11 mouse cellular contexts compared by ENCODE assay signal in genomic region chr14:56402311-56403071, GRCm38 (mm10). TPM values are rescaled to one million over a fixed set of nuclear protein-coding genes. Genes with fewer than 3 reads are reported as not detected.
DNase-seq lines count a peak whose midpoint lies in the region; ATAC-seq and TF ChIP-seq lines count a peak whose summit lies in the region.
"Had no signal": no experiment of that assay in that cellular context is flagged by ENCODE, and none has a peak within 500 bp of the region (broad histone marks: within the 10 kb centered on the region; RNA-seq: fewer than 3 reads in every experiment).

Gene Rnf17, plus strand, starts transcription at chr14:56402581.

- no peak within 1 kb of the TSS for H3K4me3 ChIP-seq in kidney, embryonic 15.5 days (replicated peaks)
- peak within 1 kb of the TSS; percentile 11; the same call in 1 of the 2 replicates for H3K4me3 ChIP-seq in limb, embryonic 13.5 days
- H3K4me3 ChIP-seq in olfactory bulb, adult 2 months (ENCODE audit: insufficient read depth, low read depth, low read length) = peak within 1 kb of the TSS; percentile 34
- H3K4me3 ChIP-seq: forebrain, embryonic 15.5 days; left cerebral cortex, adult 2 months had no signal

- H3K4me2 ChIP-seq in kidney, embryonic 15.5 days = peak within 1 kb of the TSS; percentile 39; the same call in 1 of the 2 replicates
- peak within 1 kb of the TSS; percentile 27; the same call in 1 of the 2 replicates for H3K4me2 ChIP-seq in limb, embryonic 13.5 days (replicated peaks)
- H3K4me2 ChIP-seq: forebrain, embryonic 15.5 days had no signal

- no peaks in the 10 kb centered on the region for H3K36me3 ChIP-seq in kidney, embryonic 15.5 days
- H3K36me3 ChIP-seq in limb, embryonic 13.5 days = no peaks in the 10 kb centered on the region
- H3K36me3 ChIP-seq: forebrain, embryonic 15.5 days had no signal

- no peak within 1 kb of the TSS for H3K9ac ChIP-seq in kidney, embryonic 15.5 days
- no peak within 1 kb of the TSS for H3K9ac ChIP-seq in limb, embryonic 13.5 days
- H3K9ac ChIP-seq: forebrain, embryonic 15.5 days had no signal

- 70% methylated on average over 34 of the region's 34 CpGs for WGBS in kidney, embryonic 15.5 days
- 73% methylated on average over 34 of the region's 34 CpGs for WGBS in limb, embryonic 13.5 days
- WGBS in olfactory bulb, adult 2 months = 65% methylated on average over 34 of the region's 34 CpGs

- no peak for DNase-seq in kidney, postnatal 10 days
- peak; percentile 22 for DNase-seq in embryo, embryonic 9.5 days (ENCODE audit: extremely low spot score)
- DNase-seq in right cerebral cortex, postnatal 10 days (ENCODE audit: low spot score in 2 of 2) = no peak
- DNase-seq in frontal cortex, postnatal 14 days (ENCODE audit: low spot score in 2 of 2) = no peak

- TF ChIP-seq CTCF in olfactory bulb, adult 2 months (IDR thresholded peaks at IDR 0.05; ENCODE audit: insufficient read depth, low read depth, low read length) = no peak

- ATAC-seq in kidney, embryonic 15.5 days (replicated peaks; ENCODE audit: low FRiP score) = no peak
- ATAC-seq in limb, embryonic 13.5 days (ENCODE audit: low FRiP score, low read depth) = no peak
- no peak for ATAC-seq in inflammation-experienced regulatory T-cells, adult 6 months
- ATAC-seq: activated CD4-positive, CD25-positive, alpha-beta regulatory T cell, adult 4 months; forebrain, embryonic 15.5 days had no signal

- no peak for TF ChIP-seq POLR2A in olfactory bulb, adult 2 months (IDR thresholded peaks at IDR 0.05; ENCODE audit: insufficient read depth, low read depth, low read length)

- no peaks in the 10 kb centered on the region for H3K9me3 ChIP-seq in kidney, embryonic 15.5 days (replicated peaks)
- H3K9me3 ChIP-seq in limb, embryonic 13.5 days = no peaks in the 10 kb centered on the region
- H3K9me3 ChIP-seq: forebrain, embryonic 15.5 days had no signal

- H3K4me1 ChIP-seq in kidney, embryonic 15.5 days = no peaks in the 10 kb centered on the region
- no peaks in the 10 kb centered on the region for H3K4me1 ChIP-seq in limb, embryonic 13.5 days
- 0 out of 2 replicates have a peak, but pooled peaks cover 3% of the 10 kb centered on the region for H3K4me1 ChIP-seq in olfactory bulb, adult 2 months (ENCODE audit: control insufficient read depth, insufficient read depth, low read length)
- H3K4me1 ChIP-seq: forebrain, embryonic 15.5 days had no signal

- no peak within 1 kb of the TSS for H3K27ac ChIP-seq in kidney, embryonic 15.5 days
- H3K27ac ChIP-seq in limb, embryonic 13.5 days = no peak within 1 kb of the TSS
- H3K27ac ChIP-seq in olfactory bulb, adult 2 months (ENCODE audit: insufficient read depth, low read depth, low read length) = no peak within 1 kb of the TSS
- H3K27ac ChIP-seq: forebrain, embryonic 15.5 days; left cerebral cortex, adult 2 months had no signal

- H3K27me3 ChIP-seq in kidney, embryonic 15.5 days = no peaks in the 10 kb centered on the region
- no peaks in the 10 kb centered on the region for H3K27me3 ChIP-seq in limb, embryonic 13.5 days
- H3K27me3 ChIP-seq: forebrain, embryonic 15.5 days had no signal

RNA-seq across cellular contexts. Expression of gene Rnf17, which starts in this region (rescaled TPM):
- 1.1 and 1.5 TPM in 2 replicates for polyA plus RNA-seq in kidney, embryonic 15.5 days (2015; fragmentation: Nextera tagmentation; extraction: Ambion mirVana)
- 1.3 and 1.4 TPM in 2 replicates for polyA plus RNA-seq in limb, embryonic 13.5 days (2015; fragmentation: Nextera tagmentation; extraction: Ambion mirVana)
- polyA plus RNA-seq in olfactory bulb, adult 2 months (2012; ENCODE audit: insufficient read depth, insufficient read length, low replicate concordance, missing spikeins) = not detected in 2 replicates
- 1 to 10 TPM in 1 of 3 experiments, under 1 TPM in 2; 0.45 to 2.5 (median 0.51) TPM for polyA plus RNA-seq in inflammation-experienced regulatory T-cells, adult 6 months (2017; shearing (Covaris generic))
